Mouse (Mus musculus) gastrocnemius, postnatal 36 days (tissue): Measurements from ENCODE around the gene Grcc10. TPM values are rescaled to one million over a fixed set of nuclear protein-coding genes. Genes with fewer than 3 reads are reported as not detected.

Experiments used
- DNase-seq, 2 experiments: peaks; one replicate each; pipeline ENCODE4 v3.0.0; 2022
- intact Hi-C: fragments of 180-260 bp; cut with DNase I; formaldehyde crosslinking; loops from one replicate; pipeline ENCODE4 v1.15.1; 2025
- total RNA-seq, 2 experiments: library from RNA; stranded (reverse); gene quantifications; 2 replicates each; pipeline ENCODE4 v1.2.3; 2021

The Grcc10 gene
- total RNA-seq, 2 experiments from 2014 or later, result 150 to 160 TPM

- intact Hi-C loops, result loop anchor here (5.0 kb wide), 2 partner anchors 96 to 171 kb away; no protein-coding TSS in a partner anchor
- DNase-seq, result no peak
Observed at GRCm38 (mm10) chr6:124738511-124739023, 2.6 kb downstream of the Grcc10 start, which contains the start of gene Ptpn6. Ptpn6 (minus strand) TSS chr6:124738714.

GRCm38 (mm10) chr6:124737040-124737439 lies 4.1 kb downstream of the Grcc10 start:
- intact Hi-C loops, result loop anchor here (2.0 to 5.0 kb wide), 3 partner anchors 18 to 170 kb away; no protein-coding TSS in a partner anchor
- no peak for DNase-seq

GRCm38 (mm10) chr6:124734417-124734816 lies 6.8 kb downstream of the Grcc10 start:
- no peak for DNase-seq
- intact Hi-C loops, result no loop called here

GRCm38 (mm10) chr6:124732476-124733370 lies 8.5 kb downstream of the Grcc10 start:
- DNase-seq, result peak in 1 of 2 experiments; percentile 39

GRCm38 (mm10) chr6:124731038-124731437 lies 10.1 kb downstream of the Grcc10 start:
- intact Hi-C loops, result no loop called here

More at GRCm38 (mm10) chr6:124732476-124733370, 8.5 kb downstream of the Grcc10 start:
- intact Hi-C loops, result no loop called here

GRCm38 (mm10) chr6:124729850-124730705 lies 11.1 kb downstream of the Grcc10 start:
- intact Hi-C loops, result no loop called here
- DNase-seq, result no peak

More at GRCm38 (mm10) chr6:124731038-124731437, 10.1 kb downstream of the Grcc10 start:
- no peak for DNase-seq

- no peak for DNase-seq
- intact Hi-C loops, result no loop called here
Observed at GRCm38 (mm10) chr6:124728621-124729020, 12.6 kb downstream of the Grcc10 start.

- DNase-seq, result no peak
- intact Hi-C loops, result no loop called here
Observed at GRCm38 (mm10) chr6:124724472-124724871, 16.7 kb downstream of the Grcc10 start.

- intact Hi-C loops, result no loop called here
- DNase-seq, result no peak
Observed at GRCm38 (mm10) chr6:124723541-124723940, 17.6 kb downstream of the Grcc10 start.

- no peak for DNase-seq
- intact Hi-C loops, result no loop called here
Observed at GRCm38 (mm10) chr6:124722876-124723473, 18.2 kb downstream of the Grcc10 start.

- DNase-seq, result no peak
- intact Hi-C loops, result no loop called here
Observed at GRCm38 (mm10) chr6:124720904-124721303, 20.3 kb downstream of the Grcc10 start.

- intact Hi-C loops, result loop anchor here (2.0 to 10.0 kb wide), 2 partner anchors 17 to 315 kb away; partner anchors contain the start of gene Ing4
Observed at GRCm38 (mm10) chr6:124719354-124719978, 21.7 kb downstream of the Grcc10 start.

GRCm38 (mm10) chr6:124718703-124719102 lies 22.5 kb downstream of the Grcc10 start:
- intact Hi-C loops, result loop anchor here (2.0 to 10.0 kb wide), 2 partner anchors 18 to 316 kb away; partner anchors contain the start of gene Ing4
- DNase-seq, result no peak

More at GRCm38 (mm10) chr6:124719354-124719978, 21.7 kb downstream of the Grcc10 start:
- no peak for DNase-seq

GRCm38 (mm10) chr6:124717968-124718367 lies 23.2 kb downstream of the Grcc10 start:
- DNase-seq, result no peak
- intact Hi-C loops, result loop anchor here (2.0 to 10.0 kb wide), 2 partner anchors 19 to 317 kb away; partner anchors contain the start of gene Ing4

- intact Hi-C loops, result loop anchor here (10.0 kb wide), 1 partner anchor 318 kb away; the partner anchor contains the start of gene Ing4
Observed at GRCm38 (mm10) chr6:124716864-124717490, 24.2 kb downstream of the Grcc10 start.

GRCm38 (mm10) chr6:124712918-124713317 lies 28.3 kb downstream of the Grcc10 start:
- intact Hi-C loops, result loop anchor here (5.0 to 10.0 kb wide), 2 partner anchors 44 to 322 kb away; partner anchors contain the start of genes Atn1, Gm45234 and Ing4
- no peak for DNase-seq

More at GRCm38 (mm10) chr6:124716864-124717490, 24.2 kb downstream of the Grcc10 start:
- no peak for DNase-seq

- intact Hi-C loops, result loop anchor here (5.0 to 10.0 kb wide), 2 partner anchors 45 to 323 kb away; partner anchors contain the start of genes Atn1, Gm45234 and Ing4
- DNase-seq, result peak; percentile 96 to 99
Observed at GRCm38 (mm10) chr6:124711824-124712782, 29.1 kb downstream of the Grcc10 start, which contains the start of the genes Emg1 and Phb2. Emg1 (minus strand) TSS chr6:124712178. Phb2 (plus strand) TSS chr6:124712336.
